Mouse (Mus musculus) myocyte (in vitro differentiated cells): ENCODE results near the gene Hras. TPM values are rescaled to one million over a fixed set of nuclear protein-coding genes. Genes with fewer than 3 reads are reported as not detected.

Experiments used
- H3K27me3 ChIP-seq: one replicate; pipeline ENCODE4 v1.6.1; 2011; ENCODE audit not compliant: control insufficient read depth, insufficient read depth, insufficient read length
- H3K36me3 ChIP-seq: one replicate; pipeline ENCODE4 v1.6.1; 2011; ENCODE audit not compliant: control insufficient read depth, insufficient read depth
- H3K4me2 ChIP-seq: one replicate; pipeline ENCODE4 v1.6.1; 2011; ENCODE audit warnings: low read depth, control low read depth
- H3K4me3 ChIP-seq: one replicate; pipeline ENCODE4 v1.5.1; 2011; ENCODE audit warnings: mild to moderate bottlenecking, control low read depth, moderate library complexity
- H3K79me2 ChIP-seq: one replicate; pipeline ENCODE4 v1.6.1; 2011; ENCODE audit not compliant: control insufficient read depth, insufficient read depth
- H3ac ChIP-seq: one replicate; pipeline ENCODE4 v1.6.1; 2011; ENCODE audit not compliant: control insufficient read depth, insufficient read length
- CEBPB ChIP-seq: IDR thresholded peaks from 2 replicates; pipeline ENCODE4 v1.6.1; 2011; ENCODE audit warnings: mild to moderate bottlenecking, moderate library complexity; ENCODE audit not compliant: poor library complexity, insufficient read depth, severe bottlenecking
- E2F4 ChIP-seq: IDR thresholded peaks from one replicate; pipeline ENCODE4 v1.6.1; 2011; ENCODE audit warnings: mild to moderate bottlenecking, control low read depth, moderate library complexity; ENCODE audit not compliant: insufficient read depth
- MAX ChIP-seq: IDR thresholded peaks from one replicate; pipeline ENCODE4 v1.6.1; 2011; ENCODE audit warnings: low read depth, mild to moderate bottlenecking, control low read depth
- MYOD1 ChIP-seq, 3 experiments: IDR thresholded peaks; one replicate each; pipeline ENCODE4 v1.6.1; 2011; ENCODE audit warnings: control low read depth in 2 of 3, low read depth in 2 of 3, mild to moderate bottlenecking in 2 of 3, moderate library complexity in 1 of 3; ENCODE audit not compliant: insufficient read length in 2 of 3, control insufficient read depth in 1 of 3
- MYOG ChIP-seq, 3 experiments: IDR thresholded peaks; one replicate each; pipeline ENCODE4 v1.6.1; 2011; ENCODE audit warnings: control low read depth in 2 of 3, low read depth in 2 of 3, mild to moderate bottlenecking in 2 of 3; ENCODE audit not compliant: insufficient read length in 2 of 3, control insufficient read depth in 1 of 3, insufficient read depth in 1 of 3
- POLR2A ChIP-seq: IDR thresholded peaks from one replicate; pipeline ENCODE4 v1.6.1; 2011; ENCODE audit warnings: low read depth, mild to moderate bottlenecking, control low read depth, moderate library complexity; ENCODE audit not compliant: insufficient read length
- POLR2AphosphoS2 ChIP-seq: IDR thresholded peaks from one replicate; pipeline ENCODE4 v1.6.1; 2011; ENCODE audit warnings: low read depth, control low read depth; ENCODE audit not compliant: insufficient read length
- REST ChIP-seq: IDR thresholded peaks from one replicate; pipeline ENCODE4 v1.6.1; 2011; ENCODE audit warnings: mild to moderate bottlenecking, control low read depth, moderate library complexity; ENCODE audit not compliant: insufficient read depth, insufficient read length
- SRF ChIP-seq: IDR thresholded peaks from one replicate; pipeline ENCODE4 v1.6.1; 2011; ENCODE audit warnings: low read depth; ENCODE audit not compliant: control insufficient read depth, insufficient read length
- TCF12 ChIP-seq: IDR thresholded peaks from one replicate; pipeline ENCODE4 v1.6.1; 2011; ENCODE audit warnings: mild to moderate bottlenecking, control low read depth; ENCODE audit not compliant: poor library complexity, insufficient read depth, severe bottlenecking
- TCF3 ChIP-seq: IDR thresholded peaks from one replicate; pipeline ENCODE4 v1.6.1; 2011; ENCODE audit warnings: low read depth, control low read depth; ENCODE audit not compliant: insufficient read length
- USF1 ChIP-seq: IDR thresholded peaks from one replicate; pipeline ENCODE4 v1.6.1; 2011; ENCODE audit warnings: low read depth, mild to moderate bottlenecking, control low read depth, moderate library complexity
- polyA plus RNA-seq: library from polyadenylated mRNA; unstranded; fragments of >200 nt; fragmentation: generic; extraction: Trizol; gene quantifications from one replicate; pipeline ENCODE4 v1.2.1, GENCODE M21; 2012; ENCODE audit warnings: missing spikeins

Hras gene
- polyA plus RNA-seq, 1 experiment = 215 TPM

GRCm38 (mm10) chr7:141204546-141204945, 10.7 kb upstream of the Hras start:
- TF ChIP-seq MYOD1 (IDR thresholded peaks at IDR 0.05; ENCODE audit: control insufficient read depth in 1 of 3, insufficient read length in 2 of 3, low read depth in 2 of 3) (no peak), POLR2AphosphoS2 (no peak), POLR2A (no peak), SRF (no peak), MAX (no peak), E2F4 (no peak), TCF3 (no peak), USF1 (no peak), MYOG (IDR thresholded peaks at IDR 0.05; ENCODE audit: control insufficient read depth in 1 of 3, insufficient read depth in 1 of 3, insufficient read length in 2 of 3, low read depth in 2 of 3) (no peak)
- Histone ChIP-seq H3K36me3 (no peaks in the 10 kb centered on the region), H3K4me2 (no peak overlapping the region), H3ac (no peak overlapping the region), H3K4me3 (no peak overlapping the region), H3K27me3 (peaks cover 36% of the 10 kb centered on the region), H3K79me2 (no peaks in the 10 kb centered on the region)

GRCm38 (mm10) chr7:141198121-141198520, 4.3 kb upstream of the Hras start:
- no peak overlapping the region for H3ac ChIP-seq
- H3K4me3 ChIP-seq = no peak overlapping the region
- no peak for TF ChIP-seq TCF3
- no peak for TF ChIP-seq CEBPB
- TF ChIP-seq REST = no peak
- no peak for TF ChIP-seq MAX
- no peak for TF ChIP-seq E2F4
- TF ChIP-seq MYOG (IDR thresholded peaks at IDR 0.05; ENCODE audit: control insufficient read depth in 1 of 3, insufficient read depth in 1 of 3, insufficient read length in 2 of 3, low read depth in 2 of 3) = no peak
- TF ChIP-seq USF1 = no peak
- H3K27me3 ChIP-seq = peaks cover 5% of the 10 kb centered on the region
- H3K36me3 ChIP-seq = no peaks in the 10 kb centered on the region
- H3K79me2 ChIP-seq = no peaks in the 10 kb centered on the region
- no peak overlapping the region for H3K4me2 ChIP-seq

GRCm38 (mm10) chr7:141196619-141197282, 2.9 kb upstream of the Hras start:
- Histone ChIP-seq H3ac (no peak overlapping the region), H3K36me3 (peaks cover 4% of the 10 kb centered on the region), H3K4me2 (no peak overlapping the region), H3K27me3 (peaks cover 5% of the 10 kb centered on the region), H3K79me2 (peaks cover 9% of the 10 kb centered on the region), H3K4me3 (no peak overlapping the region)
- TF ChIP-seq REST = no peak
- no peak for TF ChIP-seq MYOD1 (IDR thresholded peaks at IDR 0.05; ENCODE audit: control insufficient read depth in 1 of 3, insufficient read length in 2 of 3, low read depth in 2 of 3)
- no peak for TF ChIP-seq MYOG (IDR thresholded peaks at IDR 0.05; ENCODE audit: control insufficient read depth in 1 of 3, insufficient read depth in 1 of 3, insufficient read length in 2 of 3, low read depth in 2 of 3)
- no peak for TF ChIP-seq TCF3
- no peak for TF ChIP-seq MAX
- TF ChIP-seq POLR2A = no peak
- no peak for TF ChIP-seq POLR2AphosphoS2
- TF ChIP-seq TCF12 = no peak
- TF ChIP-seq CEBPB = no peak
- no peak for TF ChIP-seq E2F4
- no peak for TF ChIP-seq SRF
- no peak for TF ChIP-seq USF1

- Histone ChIP-seq H3K4me2 (no peak overlapping the region), H3K4me3 (no peak overlapping the region), H3K79me2 (peaks cover 9% of the 10 kb centered on the region), H3ac (no peak overlapping the region), H3K36me3 (peaks cover 12% of the 10 kb centered on the region), H3K27me3 (peaks cover 5% of the 10 kb centered on the region)
- no peak for TF ChIP-seq TCF12
- no peak for TF ChIP-seq MAX
- no peak for TF ChIP-seq MYOG (IDR thresholded peaks at IDR 0.05; ENCODE audit: control insufficient read depth in 1 of 3, insufficient read depth in 1 of 3, insufficient read length in 2 of 3, low read depth in 2 of 3)
- TF ChIP-seq SRF = no peak
- TF ChIP-seq POLR2AphosphoS2 = no peak
- no peak for TF ChIP-seq TCF3
- TF ChIP-seq POLR2A = no peak
- TF ChIP-seq REST = no peak
- no peak for TF ChIP-seq CEBPB
Observed at GRCm38 (mm10) chr7:141195754-141196153, 1.9 kb upstream of the Hras start.

GRCm38 (mm10) chr7:141194830-141195229, 1.0 kb upstream of the Hras start:
- H3K79me2 ChIP-seq = peaks cover 9% of the 10 kb centered on the region
- peak overlapping the region; percentile 99 for H3K4me2 ChIP-seq
- H3K27me3 ChIP-seq = peaks cover 5% of the 10 kb centered on the region
- H3K36me3 ChIP-seq = peaks cover 18% of the 10 kb centered on the region
- TF ChIP-seq CEBPB (no peak), TCF12 (no peak), MYOD1 (IDR thresholded peaks at IDR 0.05; ENCODE audit: control insufficient read depth in 1 of 3, insufficient read length in 2 of 3, low read depth in 2 of 3) (no peak), POLR2A (peak; percentile 41), SRF (no peak), MYOG (IDR thresholded peaks at IDR 0.05; ENCODE audit: control insufficient read depth in 1 of 3, insufficient read depth in 1 of 3, insufficient read length in 2 of 3, low read depth in 2 of 3) (no peak), POLR2AphosphoS2 (peak; percentile 20), E2F4 (peak; percentile 59), USF1 (no peak), MAX (no peak)
- H3ac ChIP-seq = peak overlapping the region; percentile 82
- peak overlapping the region; percentile 47 for H3K4me3 ChIP-seq
